Mouse (Mus musculus) liver, postnatal 0 days (tissue): ENCODE data around the gene Meiob. TPM values are rescaled to one million over a fixed set of nuclear protein-coding genes. Genes with fewer than 3 reads are reported as not detected.

Source experiments
- ATAC-seq: fragments of 200-750 bp; cut with Nextera tagmentation; 2 replicates; pipeline ENCODE4 v1.8.0; 2017; ENCODE audit warnings: mild to moderate bottlenecking, moderate library complexity
- DNase-seq: peaks from one replicate; pipeline ENCODE4 v3.0.0-alpha.2; 2016
- H3K27ac ChIP-seq: fragments of 300-500 bp; sonication (generic); 2 replicates; pipeline ENCODE4 v1.5.1; 2014; ENCODE audit warnings: antibody characterized with exemption, moderate library complexity, mild to moderate bottlenecking, low read depth
- H3K27me3 ChIP-seq: fragments of 300-500 bp; sonication (generic); 2 replicates; pipeline ENCODE4 v1.6.1; 2014; ENCODE audit warnings: low read length, control low read depth, mixed read lengths; ENCODE audit not compliant: insufficient read depth
- H3K36me3 ChIP-seq: fragments of 300-500 bp; sonication (generic); replicated peaks from 2 replicates; pipeline ENCODE4 v1.6.1; 2014; ENCODE audit warnings: mild to moderate bottlenecking, control low read depth, low read length, moderate library complexity, mixed read lengths; ENCODE audit not compliant: insufficient read depth
- H3K4me1 ChIP-seq: fragments of 300-500 bp; sonication (generic); 2 replicates; pipeline ENCODE4 v1.6.1; 2014; ENCODE audit warnings: antibody characterized with exemption, mild to moderate bottlenecking, control low read depth; ENCODE audit not compliant: insufficient read depth
- H3K4me2 ChIP-seq: fragments of 300-500 bp; sonication (generic); 2 replicates; pipeline ENCODE4 v1.6.1; 2014; ENCODE audit warnings: low read depth, mild to moderate bottlenecking, low read length, moderate library complexity, mixed read lengths
- H3K4me3 ChIP-seq: fragments of 300-500 bp; sonication (generic); 2 replicates; pipeline ENCODE4 v1.5.1; 2014; ENCODE audit warnings: low read depth, low read length
- H3K9ac ChIP-seq: fragments of 300-500 bp; sonication (generic); replicated peaks from 2 replicates; pipeline ENCODE4 v1.6.1; 2014; ENCODE audit warnings: mild to moderate bottlenecking, moderate library complexity
- H3K9me3 ChIP-seq: fragments of 300-500 bp; sonication (generic); 2 replicates; pipeline ENCODE4 v1.6.1; 2016; ENCODE audit warnings: mild to moderate bottlenecking, control low read depth, low read length, mixed read lengths
- CTCF ChIP-seq: sonication (generic); IDR thresholded peaks from 2 replicates; pipeline ENCODE4 v1.5.1; 2016; ENCODE audit warnings: antibody characterized with exemption, low read depth
- EP300 ChIP-seq: IDR thresholded peaks from 2 replicates; pipeline ENCODE4 v1.6.1; 2016; ENCODE audit warnings: antibody characterized with exemption, low read depth, mild to moderate bottlenecking
- WGBS: fragments of 180-500 bp; shearing (Covaris S2); extraction: QIAGEN DNeasy Blood & Tissue Kit; methylation state at CpG from one replicate; pipeline ENCODE4 v1.1.7; 2014; ENCODE audit not compliant: insufficient replicate concordance; 5-methylcytosine and 5-hydroxymethylcytosine counted together
- polyA plus RNA-seq: library from polyadenylated mRNA; unstranded; fragments of >200 nt; fragmentation: Nextera tagmentation; extraction: Ambion mirVana; gene quantifications from 2 replicates; pipeline ENCODE4 v1.2.1, GENCODE M21; 2015

The Meiob gene
- polyA plus RNA-seq, 1 experiment from 2014 or later: 0.97 TPM

DNA sequence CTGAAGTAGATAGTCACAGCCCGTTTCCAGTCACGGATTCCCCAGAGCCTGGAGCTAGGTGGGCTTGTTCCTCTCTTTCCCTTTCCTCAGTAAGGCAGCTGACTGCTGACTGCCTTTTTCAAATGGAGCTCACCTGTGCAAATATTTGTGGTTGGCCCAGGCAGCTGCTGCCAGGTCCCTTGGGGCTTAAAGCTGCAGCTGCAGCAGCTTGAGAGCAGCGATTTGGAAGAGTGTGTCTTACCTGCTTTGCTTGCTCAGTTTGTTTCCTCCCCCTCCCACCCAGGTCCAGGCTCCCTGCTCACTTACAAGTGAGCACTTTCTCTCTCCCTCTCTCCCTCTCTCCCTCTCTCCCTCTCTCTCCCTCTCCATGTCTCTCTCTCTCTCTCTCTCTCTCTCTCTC lies 34.9 kb upstream of the Meiob start:
- peaks cover 4% of the 10 kb centered on the region; the same call in 1 of the 2 replicates for H3K9me3 ChIP-seq
- no peak for DNase-seq
- no peak overlapping the region for H3K27ac ChIP-seq
- peaks cover 12% of the 10 kb centered on the region; the same call in 1 of the 2 replicates for H3K27me3 ChIP-seq
- no peak overlapping the region for H3K4me3 ChIP-seq
- no peak overlapping the region for H3K4me2 ChIP-seq
- H3K9ac ChIP-seq: no peak overlapping the region
- H3K4me1 ChIP-seq: no peaks in the 10 kb centered on the region
- no peak for ATAC-seq
- TF ChIP-seq EP300 (no peak), CTCF (no peak)
- no peaks in the 10 kb centered on the region for H3K36me3 ChIP-seq
- 29% methylated on average over 3 of the region's 3 CpGs for WGBS

GRCm38 (mm10) chr17:24773241-24773640 lies 30.8 kb upstream of the Meiob start:
- no peak for ATAC-seq
- Histone ChIP-seq H3K4me2 (no peak overlapping the region), H3K4me3 (no peak overlapping the region), H3K9ac (no peak overlapping the region), H3K27ac (no peak overlapping the region), H3K27me3 (no peaks in the 10 kb centered on the region), H3K9me3 (peaks cover 4% of the 10 kb centered on the region; the same call in 1 of the 2 replicates), H3K4me1 (no peaks in the 10 kb centered on the region), H3K36me3 (no peaks in the 10 kb centered on the region)
- peak; percentile 32 for DNase-seq
- WGBS: 86% methylated on average over 5 of the region's 5 CpGs
- TF ChIP-seq CTCF (peak; percentile 54), EP300 (no peak)

DNA sequence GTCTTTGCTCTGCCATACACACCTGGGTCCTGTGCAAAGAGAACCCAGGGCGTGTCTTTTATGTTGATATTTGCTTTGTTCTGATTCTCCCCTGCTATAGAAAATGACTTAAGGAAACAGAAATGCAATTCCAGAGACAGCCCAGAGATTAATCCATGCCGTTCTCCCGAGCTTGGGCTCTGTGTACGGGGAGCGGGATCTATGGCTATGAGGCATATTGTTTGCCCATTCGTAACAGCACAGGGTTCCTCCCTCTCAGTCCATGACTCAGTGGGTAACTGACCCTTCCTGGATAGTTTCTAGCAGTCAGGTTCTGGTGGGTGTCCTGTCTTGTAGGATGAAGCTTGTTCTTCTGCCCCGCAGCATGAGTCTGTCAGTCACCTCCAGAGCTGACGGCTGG lies 28.9 kb upstream of the Meiob start:
- H3K4me3 ChIP-seq: no peak overlapping the region
- H3K36me3 ChIP-seq: no peaks in the 10 kb centered on the region
- no peak for TF ChIP-seq CTCF
- TF ChIP-seq EP300: no peak
- ATAC-seq (no peak), DNase-seq (no peak)
- no peak overlapping the region for H3K27ac ChIP-seq
- H3K4me1 ChIP-seq: no peaks in the 10 kb centered on the region
- peaks cover 4% of the 10 kb centered on the region; the same call in 1 of the 2 replicates for H3K9me3 ChIP-seq
- no peak overlapping the region for H3K4me2 ChIP-seq
- no peak overlapping the region for H3K9ac ChIP-seq
- no peaks in the 10 kb centered on the region for H3K27me3 ChIP-seq
- 74% methylated on average over 8 of the region's 8 CpGs for WGBS

DNA sequence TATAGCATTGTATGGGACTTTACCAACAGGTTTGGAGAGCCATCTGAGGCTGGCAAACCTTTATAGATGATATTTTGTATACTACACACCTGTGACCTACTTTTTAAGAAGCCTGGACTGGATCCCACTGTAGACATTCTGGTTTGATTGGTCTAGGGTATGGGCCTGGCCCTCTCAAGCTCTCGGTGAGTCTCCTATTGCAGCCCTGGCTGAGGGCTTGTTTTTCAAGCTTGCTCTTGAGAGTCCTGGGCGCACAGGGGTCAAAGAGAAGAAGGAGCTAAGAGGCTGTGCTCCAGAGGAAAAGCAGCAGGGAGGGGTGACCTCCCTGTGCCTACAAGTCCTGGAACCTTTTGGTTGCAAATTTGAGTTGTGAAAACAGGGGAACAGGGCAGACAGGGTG lies 27.0 kb upstream of the Meiob start:
- H3K27ac ChIP-seq: no peak overlapping the region
- ATAC-seq: no peak
- H3K4me2 ChIP-seq: no peak overlapping the region
- H3K27me3 ChIP-seq: no peaks in the 10 kb centered on the region
- H3K9ac ChIP-seq: no peak overlapping the region
- no peak for TF ChIP-seq EP300
- TF ChIP-seq CTCF: no peak
- H3K4me3 ChIP-seq: no peak overlapping the region
- 77% methylated on average over 2 of the region's 2 CpGs for WGBS
- no peaks in the 10 kb centered on the region for H3K4me1 ChIP-seq
- no peak for DNase-seq
- no peaks in the 10 kb centered on the region for H3K36me3 ChIP-seq
- peaks cover 4% of the 10 kb centered on the region; the same call in 1 of the 2 replicates for H3K9me3 ChIP-seq

DNA sequence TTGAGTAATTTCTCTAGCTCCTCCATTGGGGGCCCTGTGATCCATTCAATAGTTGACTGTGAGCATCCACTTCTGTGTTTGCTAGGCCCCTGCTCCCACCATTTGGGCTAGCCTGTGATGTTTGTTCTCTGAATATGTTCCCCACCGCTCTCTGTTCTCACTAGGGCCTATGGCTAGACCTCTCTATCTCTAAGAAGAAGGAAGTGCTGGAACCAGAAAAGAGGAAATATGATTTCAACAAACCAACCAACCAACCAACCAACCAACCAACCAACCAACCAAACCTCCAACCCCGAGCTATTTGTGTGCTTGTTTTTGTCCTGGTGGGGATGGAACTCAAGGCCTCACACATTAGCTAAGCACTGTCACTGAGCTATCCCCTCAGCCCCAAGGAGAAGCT lies 23.3 kb upstream of the Meiob start:
- Histone ChIP-seq H3K4me1 (no peaks in the 10 kb centered on the region), H3K27me3 (no peaks in the 10 kb centered on the region), H3K9me3 (no peaks in the 10 kb centered on the region), H3K36me3 (no peaks in the 10 kb centered on the region), H3K4me3 (no peak overlapping the region), H3K4me2 (no peak overlapping the region), H3K27ac (no peak overlapping the region), H3K9ac (no peak overlapping the region)
- no peak for TF ChIP-seq EP300
- TF ChIP-seq CTCF: no peak
- DNase-seq: no peak
- 42% methylated on average over 2 of the region's 2 CpGs for WGBS
- ATAC-seq: no peak

DNA sequence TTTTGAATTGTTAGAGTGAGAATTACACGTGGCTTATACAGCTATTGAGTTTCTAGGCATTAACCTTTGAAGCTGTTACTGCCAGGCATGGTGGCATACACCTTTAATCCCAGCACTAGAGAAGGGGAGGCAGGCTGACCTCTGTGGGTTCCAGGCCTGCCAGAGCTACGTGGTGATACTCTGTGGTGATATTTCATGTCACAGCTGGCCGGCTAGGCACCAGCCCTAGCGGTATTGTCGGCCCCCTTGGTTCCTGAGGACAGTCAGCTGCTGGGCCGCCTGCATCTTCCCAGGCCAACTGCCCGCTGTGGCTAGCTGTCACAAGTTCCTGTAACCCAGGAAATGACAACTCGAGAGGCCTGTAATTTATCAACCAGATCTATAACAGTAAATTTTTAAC lies 11.9 kb upstream of the Meiob start:
- Histone ChIP-seq H3K9ac (no peak overlapping the region), H3K4me1 (peaks cover 1% of the 10 kb centered on the region), H3K27ac (no peak overlapping the region), H3K9me3 (no peaks in the 10 kb centered on the region), H3K4me2 (no peak overlapping the region), H3K27me3 (no peaks in the 10 kb centered on the region), H3K4me3 (no peak overlapping the region), H3K36me3 (no peaks in the 10 kb centered on the region)
- 41% methylated on average over 8 of the region's 8 CpGs for WGBS
- no peak; the same call in 1 of the 2 replicates for TF ChIP-seq CTCF
- no peak for TF ChIP-seq EP300
- ATAC-seq: no peak
- DNase-seq: peak; percentile 8

- Histone ChIP-seq H3K4me3 (no peak overlapping the region), H3K27me3 (no peaks in the 10 kb centered on the region), H3K36me3 (no peaks in the 10 kb centered on the region), H3K4me2 (no peak overlapping the region), H3K4me1 (peaks cover 3% of the 10 kb centered on the region), H3K9ac (no peak overlapping the region), H3K27ac (no peak overlapping the region), H3K9me3 (no peaks in the 10 kb centered on the region)
- WGBS: 76% methylated on average over 12 of the region's 12 CpGs
- no peak for TF ChIP-seq CTCF
- TF ChIP-seq EP300: no peak
- no peak for DNase-seq
- ATAC-seq: no peak
Observed at GRCm38 (mm10) chr17:24794791-24795190, 9.3 kb upstream of the Meiob start.
